Mouse (Mus musculus) C2C12 (cell line): Measurements from ENCODE around the gene Osbpl3.

Source experiments
- CEBPB ChIP-seq: IDR thresholded peaks from one replicate; pipeline ENCODE4 v1.6.1; 2011; ENCODE audit warnings: low read depth, mild to moderate bottlenecking, control low read depth, moderate library complexity
- CTCF ChIP-seq: IDR thresholded peaks from one replicate; pipeline ENCODE4 v1.5.1; 2011; ENCODE audit not compliant: control insufficient read depth, insufficient read depth, insufficient read length
- MAX ChIP-seq: IDR thresholded peaks from one replicate; pipeline ENCODE4 v1.6.1; 2011; ENCODE audit warnings: mild to moderate bottlenecking, control low read depth
- MYOG ChIP-seq: IDR thresholded peaks from one replicate; pipeline ENCODE4 v1.6.1; 2011; ENCODE audit not compliant: control insufficient read depth, insufficient read length; ENCODE audit errors: extremely low read depth
- USF1 ChIP-seq: IDR thresholded peaks from one replicate; pipeline ENCODE4 v1.6.1; 2011; ENCODE audit warnings: low read depth, mild to moderate bottlenecking, control low read depth, moderate library complexity

DNA sequence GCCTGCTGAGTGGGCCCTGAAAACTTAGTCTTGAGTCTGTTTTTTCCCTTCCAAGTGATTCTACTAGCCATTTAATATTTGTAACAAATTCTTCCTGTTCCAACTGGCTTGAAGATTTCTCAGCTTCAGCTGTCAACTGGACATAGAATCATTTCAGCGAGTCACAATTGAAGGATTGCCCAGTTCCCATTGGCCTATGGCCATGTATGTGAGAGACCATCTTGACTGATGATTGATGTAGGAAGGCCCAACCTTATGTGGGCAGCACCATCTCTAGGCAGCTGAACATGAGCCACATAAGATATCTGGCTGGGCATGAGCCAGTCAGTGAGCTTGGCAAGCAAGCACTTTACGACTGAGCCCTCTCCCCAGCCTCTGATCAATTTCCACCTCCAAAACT lies 42.3 kb upstream of the Osbpl3 start:
- TF ChIP-seq MAX (no peak), CTCF (no peak), CEBPB (no peak), USF1 (no peak), MYOG (no peak)
